ENCODE assay signal across 7 mouse cellular contexts in the genomic region with DNA sequence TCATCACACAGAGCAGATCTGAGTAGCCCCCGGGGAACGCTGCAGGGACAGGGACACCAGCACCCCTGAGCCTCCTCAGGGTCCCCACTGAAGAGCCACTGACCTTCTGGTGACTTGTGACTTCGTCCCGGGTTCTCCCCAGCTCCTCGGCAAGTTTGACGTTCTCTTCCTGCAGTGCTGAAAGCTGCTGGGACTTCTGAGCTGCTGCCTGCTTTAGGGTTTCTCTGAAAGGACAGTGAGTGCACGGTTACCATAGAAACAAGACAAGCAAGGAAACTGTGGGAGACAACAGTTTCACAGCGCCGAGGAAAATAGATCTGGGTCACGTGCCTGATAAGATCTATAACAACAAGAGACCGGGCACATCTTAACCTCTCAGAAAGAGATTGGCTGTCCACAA. TPM values are rescaled to one million over a fixed set of nuclear protein-coding genes. Genes with fewer than 3 reads are reported as not detected.
DNase-seq lines count a peak whose midpoint lies in the region; ATAC-seq and TF ChIP-seq lines count a peak whose summit lies in the region.

No protein-coding gene starts in this region.

- DNase-seq in layer of hippocampus, adult 18-20 months (ENCODE audit: low spot score in 2 of 2) = peak; percentile 56 to 74
- DNase-seq in layer of hippocampus, postnatal 10 days (ENCODE audit: low spot score in 2 of 2) = no peak
- peak; percentile 70 for DNase-seq in brain, embryonic 14.5 days (ENCODE audit: low read depth)
- peak; percentile 53 to 79 for DNase-seq in frontal cortex, postnatal 36 days (ENCODE audit: low spot score in 2 of 2)
- DNase-seq in left cerebral cortex, postnatal 25 days (ENCODE audit: low spot score in 2 of 2) = peak; percentile 67 to 89
- no peak for DNase-seq in cerebellum, adult 9-11 months

- TF ChIP-seq POLR2A in brain, embryonic 14.5 days (IDR thresholded peaks at IDR 0.05; ENCODE audit: borderline replicate concordance, extremely low read depth, insufficient read depth, insufficient read length, poor library complexity, severe bottlenecking) = no peak

- TF ChIP-seq CTCF in brain, embryonic 14.5 days (IDR thresholded peaks at IDR 0.05; ENCODE audit: borderline replicate concordance, extremely low read depth, insufficient read depth, insufficient read length) = no peak

- intact Hi-C loops in left cerebral cortex, postnatal 25 days (cut with DNase I) = no loop called here

- no peak for ATAC-seq in megakaryocyte progenitor cell, adult 5-6 weeks (replicated peaks; ENCODE audit: poor library complexity)

RNA-seq across cellular contexts. Expression of a gene that starts 30.7 kb away (rescaled TPM):
- total RNA-seq in layer of hippocampus, adult 18-20 months (2021) = 10 to 100 TPM; 93.0 to 96.5 TPM
- 10 to 100 TPM; 71.4 to 72.0 TPM for total RNA-seq in layer of hippocampus, postnatal 10 days (2021)
- 32.4 and 45.6 TPM in 2 replicates for polyA plus RNA-seq in brain, embryonic 14.5 days (2012; rRNA removed)
- 10 to 100 TPM; 90.6 to 93.1 TPM for total RNA-seq in left cerebral cortex, postnatal 25 days (2021)
- 16.4 and 17.7 TPM in 2 replicates for total RNA-seq in megakaryocyte progenitor cell, adult 5-6 weeks (2015)
- total RNA-seq in megakaryocyte progenitor cell, adult 5-6 weeks (2017) = 24.4 and 25.7 TPM in 2 replicates

Comparison
In these comparisons a context has a peak if more than half of its experiments do, and no peak if none do; other contexts are left out.
1. DNase-seq: peak in layer of hippocampus, adult 18-20 months (2 of 2), brain, embryonic 14.5 days (single experiment), frontal cortex, postnatal 36 days (2 of 2) and left cerebral cortex, postnatal 25 days (2 of 2); none in layer of hippocampus, postnatal 10 days (0 of 2) and cerebellum, adult 9-11 months (single experiment).